Mouse (Mus musculus): ENCODE measurements around the gene Mtap. TPM values are rescaled to one million over a fixed set of nuclear protein-coding genes. Genes with fewer than 3 reads are reported as not detected.

The Mtap gene
- total and polyA plus RNA-seq, 2 experiments from 2014 or later, result 23.2 to 33.6 TPM

GRCm38 (mm10) chr4:89128080-89128936 is 8.6 kb upstream of the Mtap start:
- no peak for TF ChIP-seq EP300 (IDR thresholded peaks at IDR 0.05; ENCODE audit: low read depth)
- peak; percentile 76 for TF ChIP-seq CTCF (IDR thresholded peaks at IDR 0.05; ENCODE audit: low read depth)
- DNase-seq (ENCODE audit: low spot score) (peak; percentile 73), ATAC-seq (ENCODE audit: insufficient read depth, low read depth) (peak; percentile 70)
- Histone ChIP-seq H3K9me3 (replicated peaks; ENCODE audit: control insufficient read depth, low read length) (no peaks in the 10 kb centered on the region), H3K36me3 (replicated peaks; ENCODE audit: control insufficient read depth, insufficient read depth, low read length) (no peaks in the 10 kb centered on the region), H3K27ac (ENCODE audit: low read depth) (peak overlapping the region; percentile 22; the same call in 1 of the 2 replicates), H3K4me3 (ENCODE audit: low read depth, low read length) (no peak overlapping the region), H3K27me3 (ENCODE audit: control insufficient read depth, insufficient read depth, low read length) (no peaks in the 10 kb centered on the region), H3K4me2 (ENCODE audit: low read depth, low read length) (peak overlapping the region; percentile 12; the same call in 1 of the 2 replicates), H3K9ac (replicated peaks; ENCODE audit: low read depth, low read length) (no peak overlapping the region), H3K4me1 (ENCODE audit: control insufficient read depth, insufficient read depth) (no peaks in the 10 kb centered on the region; the same call in 1 of the 2 replicates)
- 23% methylated on average over 20 of the region's 20 CpGs for WGBS

GRCm38 (mm10) chr4:89128937-89129277 is 8.0 kb upstream of the Mtap start:
- Histone ChIP-seq H3K9me3 (replicated peaks; ENCODE audit: control insufficient read depth, low read length) (no peaks in the 10 kb centered on the region), H3K4me2 (ENCODE audit: low read depth, low read length) (no peak overlapping the region), H3K27me3 (ENCODE audit: control insufficient read depth, insufficient read depth, low read length) (no peaks in the 10 kb centered on the region), H3K27ac (ENCODE audit: low read depth) (no peak overlapping the region), H3K4me3 (ENCODE audit: low read depth, low read length) (no peak overlapping the region), H3K4me1 (ENCODE audit: control insufficient read depth, insufficient read depth) (no peaks in the 10 kb centered on the region; the same call in 1 of the 2 replicates), H3K36me3 (replicated peaks; ENCODE audit: control insufficient read depth, insufficient read depth, low read length) (no peaks in the 10 kb centered on the region), H3K9ac (replicated peaks; ENCODE audit: low read depth, low read length) (no peak overlapping the region)
- 71% methylated on average over 5 of the region's 5 CpGs for WGBS
- TF ChIP-seq EP300 (IDR thresholded peaks at IDR 0.05; ENCODE audit: low read depth) (no peak), CTCF (IDR thresholded peaks at IDR 0.05; ENCODE audit: low read depth) (no peak)
- ATAC-seq (ENCODE audit: insufficient read depth, low read depth), result no peak
- no peak for DNase-seq (ENCODE audit: low spot score)

- TF ChIP-seq CTCF (IDR thresholded peaks at IDR 0.05; ENCODE audit: low read depth), result peak; percentile 64
- TF ChIP-seq EP300 (IDR thresholded peaks at IDR 0.05; ENCODE audit: low read depth), result no peak
- Histone ChIP-seq H3K27me3 (ENCODE audit: control insufficient read depth, insufficient read depth, low read length) (no peaks in the 10 kb centered on the region), H3K27ac (ENCODE audit: low read depth) (no peak overlapping the region), H3K4me1 (ENCODE audit: control insufficient read depth, insufficient read depth) (no peaks in the 10 kb centered on the region), H3K9me3 (replicated peaks; ENCODE audit: control insufficient read depth, low read length) (no peaks in the 10 kb centered on the region), H3K4me3 (ENCODE audit: low read depth, low read length) (no peak overlapping the region), H3K9ac (replicated peaks; ENCODE audit: low read depth, low read length) (no peak overlapping the region), H3K4me2 (ENCODE audit: low read depth, low read length) (peak overlapping the region; percentile 49), H3K36me3 (replicated peaks; ENCODE audit: control insufficient read depth, insufficient read depth, low read length) (no peaks in the 10 kb centered on the region)
- peak; percentile 36; the same call in 1 of the 2 replicates for ATAC-seq (ENCODE audit: insufficient read depth, low read depth)
- DNase-seq (ENCODE audit: low spot score), result peak; percentile 72
- 4% methylated on average over 5 of the region's 5 CpGs for WGBS
Observed at GRCm38 (mm10) chr4:89129311-89129913, 7.5 kb upstream of the Mtap start.

GRCm38 (mm10) chr4:89131795-89132194 is 5.1 kb upstream of the Mtap start:
- 82% methylated on average over 3 of the region's 3 CpGs for WGBS

GRCm38 (mm10) chr4:89136356-89136755 is 566 bp upstream of the Mtap start:
- DNase-seq (ENCODE audit: low spot score) (no peak), ATAC-seq (ENCODE audit: insufficient read depth, low read depth) (no peak)
- Histone ChIP-seq H3K9me3 (replicated peaks; ENCODE audit: control insufficient read depth, low read length) (no peaks in the 10 kb centered on the region), H3K4me3 (ENCODE audit: low read depth, low read length) (peak overlapping the region; percentile 89; the same call in 1 of the 2 replicates), H3K9ac (replicated peaks; ENCODE audit: low read depth, low read length) (peak overlapping the region; percentile 79; the same call in 1 of the 2 replicates), H3K36me3 (replicated peaks; ENCODE audit: control insufficient read depth, insufficient read depth, low read length) (no peaks in the 10 kb centered on the region), H3K4me1 (ENCODE audit: control insufficient read depth, insufficient read depth) (peaks cover 35% of the 10 kb centered on the region), H3K4me2 (ENCODE audit: low read depth, low read length) (peak overlapping the region; percentile 98; the same call in 1 of the 2 replicates), H3K27me3 (ENCODE audit: control insufficient read depth, insufficient read depth, low read length) (no peaks in the 10 kb centered on the region), H3K27ac (ENCODE audit: low read depth) (peak overlapping the region; percentile 91; the same call in 1 of the 2 replicates)
- 47% methylated on average over 3 of the region's 3 CpGs for WGBS
- TF ChIP-seq EP300 (IDR thresholded peaks at IDR 0.05; ENCODE audit: low read depth) (no peak), CTCF (IDR thresholded peaks at IDR 0.05; ENCODE audit: low read depth) (no peak)

More at GRCm38 (mm10) chr4:89131795-89132194, 5.1 kb upstream of the Mtap start:
- ATAC-seq (ENCODE audit: insufficient read depth, low read depth) (no peak), DNase-seq (ENCODE audit: low spot score) (no peak)
- Histone ChIP-seq H3K27ac (ENCODE audit: low read depth) (no peak overlapping the region), H3K4me3 (ENCODE audit: low read depth, low read length) (no peak overlapping the region), H3K9me3 (replicated peaks; ENCODE audit: control insufficient read depth, low read length) (no peaks in the 10 kb centered on the region), H3K9ac (replicated peaks; ENCODE audit: low read depth, low read length) (no peak overlapping the region), H3K36me3 (replicated peaks; ENCODE audit: control insufficient read depth, insufficient read depth, low read length) (no peaks in the 10 kb centered on the region), H3K4me2 (ENCODE audit: low read depth, low read length) (no peak overlapping the region), H3K27me3 (ENCODE audit: control insufficient read depth, insufficient read depth, low read length) (no peaks in the 10 kb centered on the region), H3K4me1 (ENCODE audit: control insufficient read depth, insufficient read depth) (peaks cover 5% of the 10 kb centered on the region)
- no peak for TF ChIP-seq EP300 (IDR thresholded peaks at IDR 0.05; ENCODE audit: low read depth)
- TF ChIP-seq CTCF (IDR thresholded peaks at IDR 0.05; ENCODE audit: low read depth), result no peak

All from heart, postnatal 0 days (tissue).